Mouse (Mus musculus) forebrain, postnatal 0 days (tissue): ENCODE measurements around the gene Acer2. TPM values are rescaled to one million over a fixed set of nuclear protein-coding genes. Genes with fewer than 3 reads are reported as not detected.

Source experiments
- ATAC-seq: fragments of 200-750 bp; cut with Nextera tagmentation; 2 replicates; pipeline ENCODE4 v1.8.0; 2017; ENCODE audit warnings: mild to moderate bottlenecking, moderate library complexity
- DNase-seq: peaks from one replicate; pipeline ENCODE4 v3.0.0-alpha.2; 2015
- H3K27ac ChIP-seq: fragments of 300-500 bp; sonication (generic); 2 replicates; pipeline ENCODE4 v1.5.1; 2014; ENCODE audit warnings: low read depth, mild to moderate bottlenecking, antibody characterized with exemption, low read length, moderate library complexity, mixed read lengths
- H3K27me3 ChIP-seq: fragments of 300-500 bp; sonication (generic); 2 replicates; pipeline ENCODE4 v1.6.1; 2014; ENCODE audit warnings: mild to moderate bottlenecking, low read length, mixed read lengths; ENCODE audit not compliant: insufficient read depth
- H3K36me3 ChIP-seq: fragments of 300-500 bp; sonication (generic); 2 replicates; pipeline ENCODE4 v1.6.1; 2014; ENCODE audit warnings: mild to moderate bottlenecking, moderate library complexity; ENCODE audit not compliant: insufficient read depth
- H3K4me1 ChIP-seq: fragments of 300-500 bp; sonication (generic); 2 replicates; pipeline ENCODE4 v1.6.1; 2014; ENCODE audit warnings: antibody characterized with exemption; ENCODE audit not compliant: insufficient read depth
- H3K4me2 ChIP-seq: fragments of 300-500 bp; sonication (generic); 2 replicates; pipeline ENCODE4 v1.6.1; 2014; ENCODE audit warnings: low read depth, mild to moderate bottlenecking, moderate library complexity
- H3K4me3 ChIP-seq: fragments of 300-500 bp; sonication (generic); 2 replicates; pipeline ENCODE4 v1.5.1; 2014; ENCODE audit warnings: low read depth, low read length, mixed read lengths
- H3K9ac ChIP-seq: fragments of 300-500 bp; sonication (generic); 2 replicates; pipeline ENCODE4 v1.6.1; 2014; ENCODE audit warnings: mild to moderate bottlenecking
- H3K9me3 ChIP-seq: fragments of 300-500 bp; sonication (generic); 2 replicates; pipeline ENCODE4 v1.6.1; 2016; ENCODE audit warnings: low read length
- CTCF ChIP-seq: sonication (generic); IDR thresholded peaks from 2 replicates; pipeline ENCODE4 v1.5.1; 2016; ENCODE audit warnings: antibody characterized with exemption, control low read depth, low read depth
- whole genome bisulfite sequencing: fragments of 180-500 bp; shearing (Covaris S2); extraction: QIAGEN DNeasy Blood & Tissue Kit; methylation state at CpG from one replicate; pipeline ENCODE4 v1.1.7; 2014; 5-methylcytosine and 5-hydroxymethylcytosine counted together
- polyA plus RNA-seq: library from polyadenylated mRNA; unstranded; fragments of >200 nt; fragmentation: Nextera tagmentation; extraction: Ambion mirVana; gene quantifications from 2 replicates; pipeline ENCODE4 v1.2.1, GENCODE M21; 2015
- total RNA-seq: library from RNA; depleted of rRNA; stranded (reverse); fragments of >200 nt; gene quantifications from 2 replicates; pipeline ENCODE4 v1.2.3, GENCODE M21; 2014; rRNA removed

Gene Acer2
- total and polyA plus RNA-seq, 2 experiments from 2014 or later: 9.6 to 11.4 TPM

GRCm38 (mm10) chr4:86948794-86949193 is 74.6 kb downstream of the Acer2 start:
- no peaks in the 10 kb centered on the region for H3K4me1 ChIP-seq
- DNase-seq (no peak), ATAC-seq (no peak)
- no peak overlapping the region for H3K27ac ChIP-seq
- H3K36me3 ChIP-seq: no peaks in the 10 kb centered on the region
- H3K9me3 ChIP-seq: no peaks in the 10 kb centered on the region
- no peak for TF ChIP-seq CTCF
- no peak overlapping the region for H3K9ac ChIP-seq
- 88% methylated on average over 1 of the region's 1 CpGs for WGBS
- no peak overlapping the region for H3K4me3 ChIP-seq
- no peaks in the 10 kb centered on the region for H3K27me3 ChIP-seq
- H3K4me2 ChIP-seq: no peak overlapping the region

- DNase-seq (no peak), ATAC-seq (no peak)
- Histone ChIP-seq H3K27me3 (no peaks in the 10 kb centered on the region), H3K36me3 (no peaks in the 10 kb centered on the region), H3K9me3 (no peaks in the 10 kb centered on the region), H3K4me3 (no peak overlapping the region), H3K4me2 (no peak overlapping the region), H3K27ac (no peak overlapping the region), H3K4me1 (0 out of 2 replicates have a peak, but pooled peaks cover 3% of the 10 kb centered on the region), H3K9ac (no peak overlapping the region)
- 66% methylated on average over 5 of the region's 5 CpGs for WGBS
- no peak for TF ChIP-seq CTCF
These were observed 79.3 kb downstream of the Acer2 start for GRCm38 (mm10) chr4:86953519-86953918.

- H3K4me1 ChIP-seq: 0 out of 2 replicates have a peak, but pooled peaks cover 3% of the 10 kb centered on the region
- H3K36me3 ChIP-seq: no peaks in the 10 kb centered on the region
- ATAC-seq (no peak), DNase-seq (no peak)
- TF ChIP-seq CTCF: no peak
- H3K9me3 ChIP-seq: no peaks in the 10 kb centered on the region
- H3K4me3 ChIP-seq: no peak overlapping the region
- H3K9ac ChIP-seq: no peak overlapping the region
- no peak overlapping the region for H3K4me2 ChIP-seq
- 80% methylated on average over 4 of the region's 4 CpGs for WGBS
- H3K27me3 ChIP-seq: no peaks in the 10 kb centered on the region
- H3K27ac ChIP-seq: no peak overlapping the region
These were observed 81.3 kb downstream of the Acer2 start for GRCm38 (mm10) chr4:86955448-86955847.

GRCm38 (mm10) chr4:86957576-86958411 is 83.6 kb downstream of the Acer2 start:
- DNase-seq (peak; percentile 87), ATAC-seq (peak; percentile 86)
- Histone ChIP-seq H3K9ac (no peak overlapping the region), H3K36me3 (no peaks in the 10 kb centered on the region), H3K27me3 (no peaks in the 10 kb centered on the region), H3K9me3 (no peaks in the 10 kb centered on the region), H3K4me2 (peak overlapping the region; percentile 17; the same call in 1 of the 2 replicates), H3K27ac (no peak overlapping the region), H3K4me3 (no peak overlapping the region), H3K4me1 (0 out of 2 replicates have a peak, but pooled peaks cover 3% of the 10 kb centered on the region)
- 49% methylated on average over 14 of the region's 14 CpGs for WGBS
- TF ChIP-seq CTCF: peak; percentile 89

- ATAC-seq: no peak
These were observed 103.1 kb downstream of the Acer2 start for GRCm38 (mm10) chr4:86977272-86977671.

More at GRCm38 (mm10) chr4:86977272-86977671, 103.1 kb downstream of the Acer2 start:
- Histone ChIP-seq H3K4me1 (no peaks in the 10 kb centered on the region), H3K4me3 (no peak overlapping the region), H3K9ac (no peak overlapping the region), H3K36me3 (no peaks in the 10 kb centered on the region), H3K4me2 (no peak overlapping the region), H3K27me3 (no peaks in the 10 kb centered on the region), H3K9me3 (no peaks in the 10 kb centered on the region), H3K27ac (no peak overlapping the region)
- WGBS: 86% methylated on average over 5 of the region's 5 CpGs
- no peak for DNase-seq
- TF ChIP-seq CTCF: no peak

Other genes with a start within 250 kb of the Acer2 start
- gene Plin2, start 204.3 kb upstream of the Acer2 start, total RNA-seq: 32.7 and 35.5 TPM in 2 replicates
- 35.5 and 36.2 TPM in 2 replicates for gene Plin2, start 204.3 kb upstream of the Acer2 start, polyA plus RNA-seq
- gene Dennd4c, start 125.8 kb upstream of the Acer2 start, total RNA-seq: 11.6 and 28.7 TPM in 2 replicates
- gene Dennd4c, start 125.8 kb upstream of the Acer2 start, polyA plus RNA-seq: 0.89 and 1.9 TPM in 2 replicates
- gene Rps6, start 17.0 kb upstream of the Acer2 start, total RNA-seq: 1,164 and 1,444 TPM in 2 replicates
- gene Rps6, start 17.0 kb upstream of the Acer2 start, polyA plus RNA-seq: 342 and 386 TPM in 2 replicates